Mouse (Mus musculus) cerebellum, postnatal 10 days (tissue): ENCODE data around the gene Zfp991.
"Not testable (repeated sequence)": the region's sequence is repeated elsewhere in the genome, so short reads cannot be mapped to it uniquely, and the experiment has no call there.

Source experiments
- DNase-seq, 2 experiments: peaks; one replicate each; pipeline ENCODE4 v3.0.0; 2021; ENCODE audit warnings: mixed read lengths in 2 of 2

The Zfp991 gene

DNA sequence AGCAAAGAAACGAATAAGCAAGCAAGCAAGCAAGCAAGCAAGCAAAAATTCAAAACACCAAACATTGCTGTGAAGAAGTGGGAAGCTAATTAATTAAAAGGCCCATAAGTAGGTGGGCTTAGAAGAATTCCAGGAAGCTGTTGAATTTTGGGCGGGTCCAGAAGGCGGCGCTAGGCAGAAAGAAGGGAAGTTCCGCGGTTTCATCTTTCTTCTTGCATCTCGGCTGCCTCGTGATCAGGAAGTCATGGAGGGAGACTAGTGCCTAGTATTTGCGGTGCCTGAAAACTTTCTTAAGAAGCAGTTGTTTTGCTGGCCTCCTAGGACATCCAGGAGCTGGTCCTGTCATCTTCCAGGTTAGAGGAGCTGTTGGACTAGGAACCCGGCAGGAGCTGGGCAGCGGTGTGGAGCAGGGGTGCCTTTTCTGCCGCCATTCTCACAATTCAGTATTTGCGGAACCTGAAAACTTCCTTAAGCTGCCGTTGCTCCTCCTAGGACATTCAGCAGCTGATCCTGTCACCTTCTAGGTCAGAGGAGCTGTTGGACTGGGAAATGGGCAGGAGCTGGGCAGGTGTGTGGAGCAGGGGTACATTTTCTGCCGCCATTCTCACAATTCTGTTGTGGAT, at the start of gene Zfp991:
Zfp991 (plus strand) TSS at position 202 of the 623 bp plus-strand sequence.
- DNase-seq, result not testable (repeated sequence)

DNA sequence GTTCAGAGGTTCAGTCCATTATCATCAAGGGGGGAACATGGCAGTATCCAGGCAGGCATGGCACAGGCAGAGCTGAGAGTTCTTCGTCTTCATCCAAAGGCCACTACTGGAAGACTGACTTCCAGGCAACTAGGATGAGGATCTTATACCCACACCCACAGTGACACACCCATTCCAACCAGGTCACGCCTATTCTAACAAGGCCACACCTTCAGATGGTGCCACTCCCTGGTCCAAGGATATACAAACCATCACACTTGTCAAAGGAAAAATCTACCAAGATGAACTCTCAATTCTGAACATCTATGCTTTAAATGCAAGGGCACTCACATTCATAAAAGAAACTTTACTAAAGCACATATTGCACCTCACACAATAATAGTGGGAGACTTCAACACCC, 36.2 kb upstream of the Zfp991 start:
- DNase-seq, result not testable (repeated sequence)

DNA sequence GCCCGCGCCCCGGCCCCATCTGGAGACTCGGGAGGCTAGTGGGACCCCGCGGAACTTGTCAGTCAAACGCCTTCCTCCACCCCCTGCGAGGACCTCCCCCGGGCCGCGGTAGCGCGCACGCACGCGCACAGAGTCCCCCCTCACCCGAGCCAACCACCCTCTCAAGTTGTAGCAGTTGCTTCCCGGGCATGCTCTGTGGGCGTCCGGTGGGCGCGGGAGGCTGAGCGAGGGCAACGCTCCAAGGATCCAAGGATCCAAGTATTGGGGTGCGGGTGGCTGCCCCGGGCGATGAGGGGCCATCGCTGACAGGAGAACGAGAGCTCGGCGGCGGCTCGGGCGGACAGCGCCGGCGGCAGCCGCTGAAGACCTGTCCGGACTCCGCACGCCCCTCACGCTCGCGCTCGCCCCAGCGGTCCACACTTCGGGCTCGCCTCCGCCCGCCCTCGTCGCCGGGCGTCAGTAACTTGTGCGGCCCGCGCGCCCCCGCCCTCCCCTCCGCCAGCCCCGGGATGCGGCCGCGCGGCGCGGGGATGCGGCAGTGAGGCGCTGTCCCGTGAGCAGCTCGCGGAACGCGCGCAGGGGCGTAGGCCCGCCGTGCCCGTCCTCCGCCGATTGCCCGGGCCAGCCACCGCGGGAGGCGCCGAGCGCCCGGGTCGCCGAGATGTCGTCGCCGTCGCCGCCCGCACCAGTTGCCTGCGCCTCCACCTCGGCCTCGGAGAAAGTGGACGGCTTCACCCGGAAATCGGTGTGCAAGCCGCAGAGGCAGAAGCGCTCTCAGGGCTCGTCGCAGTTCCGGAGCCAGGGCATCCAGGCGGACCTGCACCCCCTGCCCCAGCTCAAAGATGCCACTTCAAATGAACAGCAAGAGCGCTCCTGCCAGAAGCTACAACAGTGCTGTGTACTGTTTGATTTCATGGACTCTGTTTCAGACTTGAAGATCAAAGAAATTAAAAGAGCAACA, 29.9 kb upstream of the Zfp991 start:
- DNase-seq, result peak; percentile 16 to 23

DNA sequence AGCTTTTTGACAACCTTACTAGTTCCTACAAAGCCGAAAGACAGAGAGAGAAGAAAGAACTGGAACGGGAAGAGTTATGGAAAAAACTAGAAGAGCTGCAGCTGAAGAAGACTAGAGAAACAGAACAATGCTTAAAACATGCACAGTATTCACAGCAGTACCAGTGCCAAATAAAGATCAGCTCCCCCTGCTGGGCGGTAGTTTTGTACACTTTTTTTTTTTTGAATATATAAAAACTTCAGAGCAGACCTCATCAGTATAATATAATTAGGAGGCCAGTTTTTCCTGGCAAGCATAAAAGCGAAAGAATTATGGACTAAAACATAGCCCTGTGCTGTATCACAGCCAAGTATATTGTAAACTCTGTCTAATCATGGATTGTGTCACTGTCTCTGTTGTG, 28.0 kb upstream of the Zfp991 start:
- DNase-seq, result peak; percentile 9 to 16

GRCm38 (mm10) chr4:147117839-147118238, 14.0 kb upstream of the Zfp991 start:
- not testable (repeated sequence) for DNase-seq

- not testable (repeated sequence) for DNase-seq
These were observed 9.6 kb upstream of the Zfp991 start for GRCm38 (mm10) chr4:147122286-147122685.

DNA sequence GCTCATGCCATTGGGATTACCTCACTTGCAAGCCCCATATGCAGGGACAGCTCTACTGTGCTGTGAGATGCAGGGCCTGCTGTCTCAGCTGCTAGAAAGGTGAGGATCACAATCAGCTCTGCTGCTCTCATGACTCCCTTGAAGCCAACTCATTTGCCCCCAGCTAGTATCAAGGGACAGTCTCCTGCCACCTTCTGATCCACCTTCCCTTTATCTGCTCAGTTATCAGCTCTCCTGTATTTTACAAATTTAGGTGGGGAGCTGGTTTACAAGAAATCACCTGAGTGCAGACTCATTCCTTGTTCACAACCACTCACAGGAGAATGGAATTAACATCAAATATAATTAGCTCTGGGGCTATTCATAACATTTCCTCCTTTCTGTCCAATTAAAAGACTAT, 8.0 kb upstream of the Zfp991 start:
- not testable (repeated sequence) for DNase-seq

DNA sequence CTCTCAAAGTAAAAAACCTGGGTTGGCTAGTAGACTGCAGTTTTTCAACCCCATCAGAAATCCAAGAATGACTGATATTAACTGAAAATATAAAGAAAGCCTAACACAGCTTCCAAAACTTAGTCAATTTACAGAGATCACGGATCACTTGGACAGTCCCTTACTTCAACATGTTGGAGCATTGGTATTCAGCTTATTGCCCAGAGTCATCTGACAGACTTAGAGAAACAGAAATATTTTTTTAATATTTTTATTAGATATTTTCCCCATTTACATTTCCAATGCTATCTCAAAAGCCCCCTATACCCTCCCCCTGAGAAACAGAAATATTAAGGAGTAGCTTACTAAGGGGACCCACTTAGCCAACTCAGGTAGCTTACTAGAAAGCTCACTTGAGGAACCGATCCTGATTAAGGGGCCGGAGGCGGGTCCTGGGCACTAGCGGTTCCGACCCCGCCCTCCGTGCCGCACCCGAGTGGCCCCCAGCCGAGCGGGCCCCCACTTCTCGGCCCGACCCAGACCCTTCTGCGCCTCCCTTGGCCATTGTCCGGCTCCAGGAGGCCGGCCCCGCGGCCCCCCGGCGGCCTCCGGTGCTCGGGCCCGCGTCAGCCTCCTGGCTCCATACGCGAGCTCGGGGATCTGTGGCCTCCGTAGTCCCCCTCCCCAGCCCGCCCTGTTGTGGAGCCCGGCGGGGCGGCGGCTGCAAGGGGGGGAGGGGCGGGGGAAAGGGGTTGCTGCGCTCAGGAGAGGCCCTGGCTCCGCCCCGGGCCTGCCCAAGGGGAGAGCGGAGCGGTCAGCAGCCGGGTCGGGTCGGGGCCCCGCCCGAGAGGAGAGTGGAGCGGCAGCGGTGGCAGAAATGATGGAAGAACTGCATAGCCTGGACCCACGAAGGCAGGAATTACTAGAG, 7.2 kb upstream of the Zfp991 start:
- peak; percentile 47 to 54 for DNase-seq

GRCm38 (mm10) chr4:147125326-147125725, 6.5 kb upstream of the Zfp991 start:
- not testable (repeated sequence) for DNase-seq

- not testable (repeated sequence) for DNase-seq
These were observed 6.0 kb upstream of the Zfp991 start for GRCm38 (mm10) chr4:147125870-147126269.

DNA sequence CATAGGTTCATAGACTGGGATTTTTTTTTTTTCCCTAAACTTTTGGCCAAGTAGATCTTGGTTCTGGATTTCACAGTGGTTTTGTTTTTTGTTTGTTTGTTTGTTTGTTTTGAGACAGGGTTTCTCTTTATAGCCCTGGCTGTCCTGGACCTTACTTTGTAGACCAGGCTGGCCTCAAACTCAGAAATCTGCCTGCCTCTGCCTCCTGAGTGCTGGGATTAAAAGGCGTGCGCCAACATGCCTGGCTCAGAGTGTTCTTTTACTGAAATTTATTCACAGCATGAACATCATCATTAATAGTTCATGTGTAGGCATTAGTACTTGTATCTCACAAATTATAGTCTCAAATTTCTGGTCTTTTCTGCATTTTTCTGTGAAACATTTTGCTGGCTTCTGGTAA, 5.4 kb upstream of the Zfp991 start:
- DNase-seq, result not testable (repeated sequence)

GRCm38 (mm10) chr4:147127137-147127536, 4.7 kb upstream of the Zfp991 start:
- DNase-seq, result not testable (repeated sequence)

DNA sequence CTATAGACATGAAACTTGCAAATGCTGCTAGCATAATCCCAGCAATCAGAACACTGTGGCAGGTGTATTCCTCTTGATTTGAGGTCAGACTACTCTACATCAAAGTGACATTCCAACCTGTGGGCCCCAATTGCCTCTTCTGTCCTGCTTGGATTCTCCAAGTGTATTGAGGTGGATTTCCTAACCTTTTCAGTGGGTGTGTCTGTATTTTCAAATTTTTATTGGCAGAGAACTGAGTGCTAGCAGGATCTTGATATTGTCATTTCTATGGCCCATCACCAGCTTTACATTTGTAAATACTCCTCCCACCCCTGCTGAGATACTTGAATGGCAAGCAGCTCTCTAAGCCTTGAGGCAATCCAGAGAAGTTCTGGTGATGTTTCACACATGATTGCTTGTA, 3.7 kb upstream of the Zfp991 start:
- DNase-seq, result not testable (repeated sequence)

DNA sequence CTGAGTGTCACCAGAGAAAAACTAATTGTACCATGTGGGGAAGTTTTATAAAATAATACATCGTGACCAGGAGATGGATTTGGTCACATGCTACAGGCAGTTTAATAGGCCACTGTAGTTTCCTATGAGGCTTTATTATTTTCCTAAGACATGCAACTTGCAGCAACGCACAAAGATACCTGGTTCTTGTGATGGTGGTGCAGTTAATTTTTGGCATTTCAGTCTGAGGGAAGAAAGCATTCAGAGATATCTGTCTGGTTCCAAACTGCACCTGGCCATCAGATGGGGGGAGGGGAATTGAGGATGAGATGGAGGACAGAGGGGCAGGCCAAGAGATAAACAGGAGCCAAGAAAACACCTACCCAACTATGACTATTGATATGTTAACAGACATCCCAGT, 1.8 kb downstream of the Zfp991 start:
- not testable (repeated sequence) for DNase-seq

GRCm38 (mm10) chr4:147141757-147142156, 9.9 kb downstream of the Zfp991 start:
- not testable (repeated sequence) for DNase-seq

DNA sequence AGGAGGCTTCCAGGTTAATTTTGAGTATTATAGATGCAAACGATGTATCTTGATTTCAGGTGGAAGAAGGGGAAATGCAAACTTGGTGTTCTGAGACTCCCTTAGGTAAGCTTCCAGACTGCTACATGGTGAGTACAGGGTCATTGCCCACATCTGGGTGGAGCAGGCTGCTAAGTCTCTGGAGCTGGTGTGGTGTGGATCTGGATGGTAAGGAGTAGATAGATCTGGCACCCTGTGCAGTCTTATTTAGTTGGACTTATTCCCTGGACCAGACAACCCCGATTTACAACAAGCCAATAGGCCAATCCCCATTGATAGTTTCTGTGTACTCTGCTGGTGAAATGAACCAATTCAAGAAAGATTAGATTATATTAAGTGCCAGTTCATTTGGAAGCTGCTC, 33.4 kb downstream of the Zfp991 start:
- DNase-seq, result not testable (repeated sequence)

- not testable (repeated sequence) for DNase-seq
These were observed 38.7 kb downstream of the Zfp991 start for GRCm38 (mm10) chr4:147170547-147170946.

DNA sequence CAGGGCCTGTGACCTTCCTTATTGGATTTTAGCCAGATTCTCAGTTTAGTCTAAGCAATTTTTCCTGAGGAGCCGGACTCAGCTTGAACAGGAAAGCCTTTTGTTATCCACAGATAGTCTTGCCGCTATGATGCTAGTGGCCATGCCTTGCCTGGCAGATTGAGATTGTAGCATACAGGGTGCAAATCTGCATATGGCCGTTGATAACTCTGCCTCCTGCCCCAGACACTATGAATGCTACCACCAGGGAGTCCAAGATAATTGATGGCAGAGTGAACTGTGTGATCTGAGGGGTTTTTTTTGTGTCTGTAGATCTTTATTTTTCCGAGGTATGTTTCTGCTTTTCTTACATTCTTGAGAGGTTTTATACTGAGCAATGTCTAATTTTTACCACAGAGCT, 39.7 kb downstream of the Zfp991 start:
- DNase-seq, result not testable (repeated sequence)

DNA sequence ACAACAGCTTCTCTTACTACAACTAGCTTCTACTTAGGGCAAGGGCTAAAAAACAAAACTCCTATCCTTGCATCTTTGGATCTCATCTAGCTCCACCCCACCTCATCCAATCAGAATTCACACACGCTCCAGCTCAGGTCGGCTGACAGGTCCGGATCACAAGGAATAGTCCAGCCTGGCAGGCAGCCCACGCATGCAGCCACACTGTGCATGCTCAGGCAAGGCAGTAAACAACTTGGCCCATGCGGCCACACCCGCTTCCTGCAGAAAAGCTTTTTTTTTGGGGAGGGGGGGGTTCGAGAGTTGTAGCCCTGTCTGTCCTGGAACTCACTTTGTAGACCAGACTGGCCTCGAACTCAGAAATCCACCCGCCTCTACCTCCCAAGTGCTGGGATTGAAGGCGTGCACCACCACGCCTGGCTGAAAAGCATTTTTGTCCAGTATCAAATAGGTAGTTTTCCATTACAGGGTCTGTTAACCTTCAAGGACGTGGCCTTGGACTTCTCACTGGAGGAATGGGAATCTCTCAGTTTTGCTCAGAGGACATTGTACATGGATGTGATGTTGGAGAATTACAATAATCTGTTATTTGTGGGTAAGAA, 44.5 kb downstream of the Zfp991 start:
- not testable (repeated sequence) for DNase-seq

GRCm38 (mm10) chr4:147181141-147181685, 49.4 kb downstream of the Zfp991 start:
- DNase-seq, result not testable (repeated sequence)

GRCm38 (mm10) chr4:147181969-147182705, 50.3 kb downstream of the Zfp991 start:
- not testable (repeated sequence) for DNase-seq
